Mouse (Mus musculus): ENCODE measurements around the gene H2afy2. TPM values are rescaled to one million over a fixed set of nuclear protein-coding genes. Genes with fewer than 3 reads are reported as not detected.

The H2afy2 gene
- total and polyA plus RNA-seq, 3 experiments, result 0.20 TPM; not detected in 2

GRCm38 (mm10) chr10:61759869-61760268 lies 24.1 kb downstream of the H2afy2 start:
- H3K27me3 ChIP-seq (replicated peaks), result no peaks in the 10 kb centered on the region
- no peak overlapping the region for H3K27ac ChIP-seq (ENCODE audit: insufficient read depth, low read depth)
- H3K9ac ChIP-seq (ENCODE audit: insufficient read depth, low read depth), result no peak overlapping the region
- H3K36me3 ChIP-seq (replicated peaks in 1 of 2; ENCODE audit: control insufficient read depth in 1 of 2, insufficient read depth in 1 of 2, low read length in 1 of 2), result no peaks in the 10 kb centered on the region
- in situ Hi-C loops (cut with MboI; ENCODE audit: low pct_ligation_motif_present, low pct_unique_long_range_greater_than_20kb, low sequenced_read_pairs) (no loop called here), dilution Hi-C loops (cut with MboI; ENCODE audit: extremely low pct_ligation_motif_present, extremely low pct_unique_long_range_greater_than_20kb, low sequenced_read_pairs) (no loop called here)
- no peak for DNase-seq (ENCODE audit: extremely low read depth)
- no peak overlapping the region for H3K4me2 ChIP-seq (ENCODE audit: insufficient read depth, low read depth, poor library complexity, severe bottlenecking)
- no peaks in the 10 kb centered on the region for H3K9me3 ChIP-seq (replicated peaks; ENCODE audit: low read length)
- H3K4me3 ChIP-seq (replicated peaks in 1 of 3; ENCODE audit: low read depth in 2 of 3, low read length in 2 of 3, poor library complexity in 1 of 3), result no peak overlapping the region
- no peak for TF ChIP-seq ZMIZ1 (IDR thresholded peaks at IDR 0.05; ENCODE audit: low read depth, low read length)
- TF ChIP-seq NRF1 (IDR thresholded peaks at IDR 0.05; ENCODE audit: low read depth, low read length), result no peak
- no peak for TF ChIP-seq MAX (IDR thresholded peaks at IDR 0.05; ENCODE audit: low read length)
- no peak for TF ChIP-seq NELFE (IDR thresholded peaks at IDR 0.05; ENCODE audit: low read depth, low read length)
- no peak for TF ChIP-seq HCFC1 (IDR thresholded peaks at IDR 0.05; ENCODE audit: low read depth, low read length)
- TF ChIP-seq POLR2A (IDR thresholded peaks at IDR 0.05; ENCODE audit: low read depth, low read length), result no peak
- no peak for TF ChIP-seq CHD2 (IDR thresholded peaks at IDR 0.05; ENCODE audit: low read length)
- TF ChIP-seq KAT2A (IDR thresholded peaks at IDR 0.05; ENCODE audit: insufficient replicate concordance, low read length), result no peak
- no peak for TF ChIP-seq RAD21 (IDR thresholded peaks at IDR 0.05; ENCODE audit: low read depth, low read length)
- TF ChIP-seq ETS1 (conservative IDR thresholded peaks at IDR 0.05; ENCODE audit: low read depth, low read length), result no peak
- no peaks in the 10 kb centered on the region for H3K79me2 ChIP-seq (replicated peaks; ENCODE audit: control insufficient read depth, extremely low read depth, insufficient read depth, poor library complexity, severe bottlenecking)
- H3K4me1 ChIP-seq (ENCODE audit: control insufficient read depth in 1 of 2, insufficient read depth in 2 of 2), result no peaks in the 10 kb centered on the region

GRCm38 (mm10) chr10:61758904-61759303 lies 25.0 kb downstream of the H2afy2 start:
- no peaks in the 10 kb centered on the region for H3K79me2 ChIP-seq (replicated peaks; ENCODE audit: control insufficient read depth, extremely low read depth, insufficient read depth, poor library complexity, severe bottlenecking)
- H3K27ac ChIP-seq (ENCODE audit: insufficient read depth, low read depth), result no peak overlapping the region
- H3K36me3 ChIP-seq (replicated peaks in 1 of 2; ENCODE audit: control insufficient read depth in 1 of 2, insufficient read depth in 1 of 2, low read length in 1 of 2), result no peaks in the 10 kb centered on the region
- dilution Hi-C loops (cut with MboI; ENCODE audit: extremely low pct_ligation_motif_present, extremely low pct_unique_long_range_greater_than_20kb, low sequenced_read_pairs) (no loop called here), in situ Hi-C loops (cut with MboI; ENCODE audit: low pct_ligation_motif_present, low pct_unique_long_range_greater_than_20kb, low sequenced_read_pairs) (no loop called here)
- H3K4me1 ChIP-seq (ENCODE audit: control insufficient read depth in 1 of 2, insufficient read depth in 2 of 2), result no peaks in the 10 kb centered on the region
- H3K9ac ChIP-seq (ENCODE audit: insufficient read depth, low read depth), result no peak overlapping the region
- H3K4me2 ChIP-seq (ENCODE audit: insufficient read depth, low read depth, poor library complexity, severe bottlenecking), result no peak overlapping the region
- no peak overlapping the region for H3K4me3 ChIP-seq (replicated peaks in 1 of 3; ENCODE audit: low read depth in 2 of 3, low read length in 2 of 3, poor library complexity in 1 of 3)
- no peak for DNase-seq (ENCODE audit: extremely low read depth)
- no peaks in the 10 kb centered on the region for H3K9me3 ChIP-seq (replicated peaks; ENCODE audit: low read length)
- TF ChIP-seq MXI1 (IDR thresholded peaks at IDR 0.05; ENCODE audit: low read depth, low read length), result no peak
- TF ChIP-seq ZMIZ1 (IDR thresholded peaks at IDR 0.05; ENCODE audit: low read depth, low read length), result no peak
- TF ChIP-seq SMC3 (IDR thresholded peaks at IDR 0.05; ENCODE audit: low read depth, low read length), result no peak
- no peak for TF ChIP-seq SIN3A (IDR thresholded peaks at IDR 0.05; ENCODE audit: low read length)
- TF ChIP-seq PAX5 (IDR thresholded peaks at IDR 0.05; ENCODE audit: low read length), result no peak
- no peak for TF ChIP-seq JUN (IDR thresholded peaks at IDR 0.05; ENCODE audit: insufficient read depth, low read depth, low read length)
- no peak for TF ChIP-seq TBP (conservative IDR thresholded peaks at IDR 0.05; ENCODE audit: low read depth, low read length)
- TF ChIP-seq POLR2A (IDR thresholded peaks at IDR 0.05; ENCODE audit: low read depth, low read length), result no peak
- TF ChIP-seq ZKSCAN1 (IDR thresholded peaks at IDR 0.05; ENCODE audit: borderline replicate concordance, low read depth, low read length), result no peak
- TF ChIP-seq RAD21 (IDR thresholded peaks at IDR 0.05; ENCODE audit: low read depth, low read length), result no peak
- no peak for TF ChIP-seq CHD2 (IDR thresholded peaks at IDR 0.05; ENCODE audit: low read length)
- TF ChIP-seq UBTF (IDR thresholded peaks at IDR 0.05; ENCODE audit: low read depth, low read length), result no peak
- TF ChIP-seq MAX (IDR thresholded peaks at IDR 0.05; ENCODE audit: low read length), result no peak
- TF ChIP-seq MYC (IDR thresholded peaks at IDR 0.05; ENCODE audit: low read depth, low read length), result no peak
- no peaks in the 10 kb centered on the region for H3K27me3 ChIP-seq (replicated peaks)

Data from CH12.LX (cell line).